Mouse (Mus musculus): Measurements from ENCODE around the gene BC017158. TPM values are rescaled to one million over a fixed set of nuclear protein-coding genes. Genes with fewer than 3 reads are reported as not detected.
"Not testable (repeated sequence)": the region's sequence is repeated elsewhere in the genome, so short reads cannot be mapped to it uniquely, and the experiment has no call there.

BC017158 gene
- 10 to 100 TPM; 24.0 to 25.9 TPM for total RNA-seq (2021)
- long read RNA-seq, transcript BC017158-201 (13 exons, 2,627 nt), result major isoform, 29 of 45 reads
- long read RNA-seq, partial matches to known transcripts, result 8 of 45 reads
- long read RNA-seq, other reads (novel, unspliced or antisense), result 8 of 45 reads

DNA sequence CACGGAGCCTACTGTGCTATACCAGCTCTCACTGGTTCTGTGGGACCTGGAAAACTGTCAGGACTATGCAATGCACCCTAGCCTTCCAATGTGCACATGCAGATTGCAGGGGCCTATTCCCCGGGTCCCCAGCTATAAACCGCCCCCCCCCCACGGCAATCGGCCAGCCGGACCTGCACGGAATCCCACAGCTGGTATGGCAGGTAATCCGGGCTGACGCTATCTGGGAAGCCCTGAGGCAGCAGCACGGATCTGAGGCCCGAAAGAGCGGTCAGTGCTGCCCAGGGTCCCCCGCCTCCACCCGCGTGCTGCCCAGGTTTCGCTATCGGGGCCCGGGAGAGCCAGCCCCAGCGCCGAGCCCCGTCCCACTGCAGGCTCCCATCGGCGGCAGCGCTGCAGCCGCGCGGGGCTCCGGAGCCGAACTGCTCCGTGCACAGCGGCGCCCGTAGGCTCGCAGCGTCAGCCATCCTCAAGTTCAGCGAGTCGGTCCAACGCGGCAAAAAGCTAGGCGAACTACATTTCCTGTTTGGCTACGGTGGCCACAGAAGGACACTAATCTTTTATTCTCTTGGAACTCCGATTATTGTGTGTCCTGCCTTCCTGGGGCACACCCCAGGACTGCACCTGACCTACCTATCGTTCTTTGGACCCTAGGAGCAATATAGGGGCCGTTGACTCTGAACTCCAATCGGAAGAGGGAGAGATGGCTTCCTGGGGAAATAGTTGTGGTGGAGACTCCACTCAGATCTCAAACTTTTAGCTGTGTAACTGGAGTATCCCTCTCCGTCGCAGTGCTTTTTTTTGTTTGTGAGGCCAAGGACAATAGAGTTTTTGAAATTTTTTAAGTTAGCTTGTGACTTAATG lies at the start of gene BC017158:
BC017158 (minus strand) TSS at position 554 of the 864 bp plus-strand sequence.
- DNase-seq (ENCODE audit: low spot score in 2 of 2), result peak; percentile 75 to 88

DNA sequence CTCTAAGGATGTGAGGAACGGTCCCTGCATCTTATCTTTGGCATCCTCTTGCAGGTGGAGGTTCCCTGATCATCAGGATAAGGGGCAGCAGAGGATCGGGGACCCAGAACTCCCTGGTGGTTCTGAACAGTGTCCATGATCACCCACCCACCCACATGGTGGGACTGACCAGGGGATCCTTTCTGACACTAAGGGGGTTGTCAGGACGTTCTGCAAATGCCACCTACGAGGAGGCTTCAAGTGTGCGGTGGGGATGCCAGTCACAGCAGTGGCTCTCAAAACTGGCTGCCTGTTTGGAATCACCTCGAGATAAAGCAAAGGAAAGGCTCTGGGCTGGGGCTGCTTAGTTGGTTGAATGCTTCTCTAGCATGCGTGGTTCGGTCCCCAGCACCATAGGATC lies 49.0 kb upstream of the BC017158 start:
- DNase-seq (ENCODE audit: low spot score in 2 of 2), result no peak

GRCm38 (mm10) chr7:128346522-128346921 lies 48.6 kb upstream of the BC017158 start:
- no peak for DNase-seq (ENCODE audit: low spot score in 2 of 2)

DNA sequence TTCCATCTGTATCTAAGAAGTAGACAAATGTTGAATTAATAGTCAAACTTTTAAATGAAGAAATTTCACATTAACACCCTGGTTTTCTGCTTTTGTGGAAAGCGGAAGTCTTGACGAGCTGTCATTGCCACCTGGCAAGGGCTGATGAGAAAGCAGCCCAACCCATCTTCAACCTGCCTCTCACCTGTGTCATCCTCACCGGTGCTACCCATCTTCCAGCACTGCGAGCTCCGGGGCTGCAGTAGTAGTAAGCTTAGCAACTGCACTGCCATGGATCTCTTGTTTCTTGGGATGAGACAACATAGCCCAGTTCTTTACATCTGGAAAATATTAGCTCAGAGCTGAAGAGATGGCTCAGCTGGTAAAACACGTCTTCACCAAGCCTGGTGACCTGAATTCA lies 47.7 kb upstream of the BC017158 start:
- no peak for DNase-seq (ENCODE audit: low spot score in 2 of 2)

DNA sequence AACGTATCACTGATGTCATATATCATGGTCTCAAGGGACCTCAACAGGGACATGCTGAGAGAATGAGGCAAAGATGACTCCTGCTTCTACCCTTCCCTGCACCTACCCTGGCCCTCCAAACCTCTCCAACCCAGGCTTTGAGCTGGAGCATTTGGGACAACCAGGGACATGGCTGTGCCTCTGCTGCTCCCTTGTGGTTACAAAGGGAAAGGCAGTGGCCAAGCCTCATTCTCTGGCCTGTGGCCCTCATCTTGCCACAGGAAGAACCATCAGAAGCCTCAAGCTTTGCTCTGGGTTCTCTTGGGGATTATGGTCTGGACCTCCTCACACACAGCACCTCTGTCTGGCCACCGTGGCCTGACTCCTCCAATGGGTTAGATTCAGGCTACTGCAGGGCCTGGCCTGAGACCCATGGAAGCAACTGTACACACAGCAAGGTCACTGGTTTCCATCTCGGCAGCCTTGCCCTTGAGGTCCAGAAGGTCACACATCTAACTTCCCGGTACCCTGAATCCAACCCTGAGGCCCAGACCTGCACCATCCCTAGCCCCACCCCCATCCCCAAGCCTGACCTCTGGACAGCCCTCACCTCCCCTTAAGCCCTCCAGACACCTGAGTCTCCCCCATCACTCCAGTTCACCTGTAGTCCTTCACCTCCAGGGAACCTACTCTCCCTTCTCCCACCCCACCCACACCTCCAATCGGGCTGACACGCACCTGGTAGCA lies 47.1 kb upstream of the BC017158 start:
- DNase-seq (ENCODE audit: low spot score in 2 of 2), result peak; percentile 36 to 83

GRCm38 (mm10) chr7:128344488-128344887 lies 46.5 kb upstream of the BC017158 start:
- DNase-seq (ENCODE audit: low spot score in 2 of 2), result no peak

GRCm38 (mm10) chr7:128342691-128343090 lies 44.7 kb upstream of the BC017158 start:
- DNase-seq (ENCODE audit: low spot score in 2 of 2), result not testable (repeated sequence)

- not testable (repeated sequence) for DNase-seq (ENCODE audit: low spot score in 2 of 2)
These were observed 42.4 kb upstream of the BC017158 start for GRCm38 (mm10) chr7:128340321-128340720.

DNA sequence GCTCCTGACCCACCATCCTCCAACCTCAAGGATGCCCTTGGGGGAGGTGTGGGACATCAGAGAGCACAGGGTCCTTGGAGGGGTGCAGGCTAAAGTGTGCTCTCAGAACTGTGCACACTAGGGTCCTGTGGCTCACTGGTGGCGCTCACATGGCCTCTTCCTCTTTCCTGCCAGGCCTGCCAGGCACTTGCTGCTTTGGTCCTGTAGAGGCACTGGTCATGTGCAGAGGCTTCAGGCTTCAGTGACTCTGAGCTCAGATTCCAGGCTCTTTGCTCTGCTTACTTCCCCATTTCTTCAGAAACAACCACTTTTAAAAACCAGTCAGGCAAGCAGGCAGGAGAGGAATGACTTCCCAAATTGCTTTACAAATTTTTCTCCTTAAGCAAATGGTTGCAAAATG lies 34.9 kb upstream of the BC017158 start:
- no peak for DNase-seq (ENCODE audit: low spot score in 2 of 2)

GRCm38 (mm10) chr7:128330981-128331380 lies 33.0 kb upstream of the BC017158 start:
- no peak for DNase-seq (ENCODE audit: low spot score in 2 of 2)

DNA sequence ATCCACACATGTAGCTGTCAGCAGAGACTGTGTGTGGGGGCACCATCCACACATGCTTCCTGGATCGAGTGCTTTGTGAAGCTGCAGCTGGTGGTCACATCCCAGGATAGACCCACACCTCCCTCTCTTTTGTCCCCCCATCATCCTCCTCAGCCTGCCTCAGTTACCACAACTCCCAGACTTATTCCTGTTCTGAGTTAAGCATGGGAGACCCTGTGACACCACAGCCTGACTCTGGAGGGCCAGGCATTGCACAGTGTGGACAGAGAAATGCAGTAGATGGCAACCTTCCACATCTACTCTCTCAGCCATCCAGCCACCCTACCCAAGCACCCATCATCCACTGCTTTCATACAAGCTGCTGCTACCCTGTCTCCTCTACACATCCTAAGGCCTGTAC lies 27.0 kb upstream of the BC017158 start:
- DNase-seq (ENCODE audit: low spot score in 2 of 2), result no peak

DNA sequence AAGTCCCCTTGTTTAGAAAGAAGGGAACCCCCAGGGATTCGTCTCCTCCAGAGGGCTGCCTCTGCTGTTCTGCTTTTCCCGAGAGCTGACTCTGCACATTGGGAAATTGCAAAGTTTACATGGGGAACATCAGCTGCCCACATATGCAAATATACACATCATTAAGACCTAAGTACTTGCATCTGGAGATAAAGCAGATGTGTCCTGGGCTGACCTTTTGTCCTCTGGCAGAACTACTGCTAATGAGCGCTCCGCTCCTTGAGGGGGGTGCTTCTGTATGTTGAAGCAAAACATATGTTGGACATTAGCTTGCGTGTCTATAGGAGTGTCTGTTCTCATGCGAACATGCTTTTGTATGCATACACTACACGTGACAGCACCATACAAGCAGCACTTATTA lies 23.3 kb upstream of the BC017158 start:
- DNase-seq (ENCODE audit: low spot score in 2 of 2), result no peak

GRCm38 (mm10) chr7:128320219-128320816 lies 22.3 kb upstream of the BC017158 start:
- DNase-seq (ENCODE audit: low spot score in 2 of 2), result no peak

- DNase-seq (ENCODE audit: low spot score in 2 of 2), result no peak
These were observed 21.2 kb upstream of the BC017158 start for GRCm38 (mm10) chr7:128319140-128319539.

DNA sequence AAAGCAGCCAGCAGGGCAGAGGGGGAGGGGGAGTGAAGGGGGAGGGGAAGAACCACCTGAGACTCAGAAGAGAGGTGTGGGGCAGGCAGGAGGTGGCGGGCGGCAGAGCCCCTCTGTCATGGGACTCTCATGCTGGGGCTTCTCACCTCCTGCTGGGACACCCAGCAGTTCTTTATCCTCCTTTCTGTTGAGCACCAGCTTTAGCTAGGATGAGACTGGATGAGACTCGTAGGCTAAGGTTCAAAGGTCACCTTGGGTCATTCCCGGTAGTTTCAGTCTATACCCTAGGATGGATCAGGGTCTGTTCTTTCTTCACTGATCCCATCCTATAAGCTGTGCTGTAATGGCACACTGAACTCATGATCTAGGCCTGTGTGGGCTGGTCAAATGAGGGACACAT lies 19.0 kb upstream of the BC017158 start:
- DNase-seq (ENCODE audit: low spot score in 2 of 2), result no peak

GRCm38 (mm10) chr7:128314491-128314890 lies 16.5 kb upstream of the BC017158 start:
- no peak for DNase-seq (ENCODE audit: low spot score in 2 of 2)

- DNase-seq (ENCODE audit: low spot score in 2 of 2), result no peak
These were observed 15.6 kb upstream of the BC017158 start for GRCm38 (mm10) chr7:128313601-128314000.

- DNase-seq (ENCODE audit: low spot score in 2 of 2), result no peak
These were observed 14.5 kb upstream of the BC017158 start for GRCm38 (mm10) chr7:128312375-128313059.

DNA sequence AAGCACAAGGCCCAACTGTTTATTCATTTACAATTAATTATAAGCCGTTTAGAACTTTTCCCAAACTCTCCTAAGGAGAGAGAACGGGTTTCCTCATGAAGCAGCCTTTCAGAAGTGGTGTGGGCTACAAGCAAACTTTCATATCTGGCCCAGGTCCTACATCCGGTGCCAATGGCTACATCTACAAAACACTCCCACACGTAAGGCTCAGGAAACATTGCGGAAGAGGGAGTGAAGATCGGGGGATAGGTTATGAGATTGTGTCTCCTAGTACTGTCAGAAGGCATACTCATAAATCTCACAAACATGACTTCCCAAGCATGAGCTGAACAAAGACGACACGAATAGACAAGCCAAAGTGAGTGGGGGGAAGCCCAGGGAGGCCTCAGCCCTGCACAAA lies 13.8 kb upstream of the BC017158 start:
- DNase-seq (ENCODE audit: low spot score in 2 of 2), result no peak

DNA sequence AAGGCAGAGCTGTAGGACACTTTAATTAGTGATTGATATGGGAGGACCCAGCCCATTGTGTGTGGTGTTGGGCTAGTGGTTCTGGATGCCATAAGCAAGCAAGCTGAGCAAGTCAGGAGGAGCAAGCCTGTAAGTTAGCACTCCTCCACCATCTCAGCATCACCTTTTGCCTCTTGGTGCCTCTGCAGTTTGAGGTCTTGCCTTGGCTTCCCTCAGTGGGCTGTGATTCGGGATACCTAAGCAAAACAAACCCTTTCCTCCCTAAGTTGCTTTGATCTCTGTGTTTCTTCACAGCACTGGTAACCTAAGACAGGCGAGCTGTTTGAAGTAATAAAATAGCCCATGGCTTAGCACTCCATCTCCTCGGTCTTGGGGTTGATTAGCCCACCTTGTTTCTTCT lies 13.3 kb upstream of the BC017158 start:
- DNase-seq (ENCODE audit: low spot score in 2 of 2), result no peak

DNA sequence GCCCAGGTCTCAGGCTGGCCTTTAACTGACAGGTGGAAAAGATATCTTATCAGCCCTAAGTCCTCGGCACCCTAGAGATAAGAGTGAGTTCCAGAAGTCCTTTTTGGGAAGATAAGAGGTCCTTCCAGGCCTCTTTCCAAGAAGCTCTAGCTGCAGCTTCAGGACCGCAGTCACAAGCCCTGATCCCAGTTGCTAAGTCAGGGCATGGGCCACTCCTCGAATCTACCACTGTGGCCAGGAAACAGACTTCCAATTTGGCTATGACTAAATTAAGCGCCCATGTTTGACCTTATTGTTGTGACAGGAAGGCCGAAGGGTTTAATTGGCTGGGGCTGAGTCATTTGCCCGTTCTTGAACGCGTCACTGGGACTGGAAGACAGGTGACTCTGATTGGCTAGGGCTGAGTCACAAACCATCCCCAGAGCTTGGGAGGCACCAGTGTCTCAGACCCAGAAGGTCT lies 12.3 kb upstream of the BC017158 start:
- no peak for DNase-seq (ENCODE audit: low spot score in 2 of 2)

All from layer of hippocampus, adult 18-20 months (tissue).